Mouse (Mus musculus) cerebellum, adult 9-10 months (tissue): Measurements from ENCODE around the gene Btbd9.
"Not testable (repeated sequence)": the region's sequence is repeated elsewhere in the genome, so short reads cannot be mapped to it uniquely, and the experiment has no call there.

Experiments
- DNase-seq: peaks from one replicate; pipeline ENCODE4 v3.0.0; 2022

Gene Btbd9

GRCm38 (mm10) chr17:30575941-30576773, at the start of gene Btbd9:
TSS of gene Btbd9 (minus strand) at chr17:30576488.
- peak; percentile 98 for DNase-seq

DNA sequence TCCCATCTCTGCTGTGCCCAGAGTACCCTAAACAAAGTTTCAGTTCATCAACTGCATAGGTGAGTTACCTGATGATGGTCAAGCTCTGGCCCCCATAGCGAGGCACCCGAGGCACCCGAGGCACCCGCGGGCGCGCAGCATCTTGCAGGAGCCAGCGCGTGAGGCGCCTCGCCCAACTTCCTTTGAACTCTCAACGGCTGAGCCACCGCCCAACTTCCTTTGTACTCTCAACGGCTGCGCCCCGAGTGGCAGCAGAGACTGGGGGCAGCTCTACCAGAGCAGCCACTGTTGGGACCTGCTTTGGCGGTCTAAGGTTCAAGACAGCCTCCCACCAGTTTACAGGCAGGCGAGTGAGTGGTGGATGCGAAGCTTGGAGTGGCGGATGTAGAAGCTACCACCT, 47.8 kb upstream of the Btbd9 start, which contains the start of gene Dnah8:
Gene Dnah8, plus strand, starts transcription at position 223 of the 400 bp plus-strand sequence.
- DNase-seq: not testable (repeated sequence)

DNA sequence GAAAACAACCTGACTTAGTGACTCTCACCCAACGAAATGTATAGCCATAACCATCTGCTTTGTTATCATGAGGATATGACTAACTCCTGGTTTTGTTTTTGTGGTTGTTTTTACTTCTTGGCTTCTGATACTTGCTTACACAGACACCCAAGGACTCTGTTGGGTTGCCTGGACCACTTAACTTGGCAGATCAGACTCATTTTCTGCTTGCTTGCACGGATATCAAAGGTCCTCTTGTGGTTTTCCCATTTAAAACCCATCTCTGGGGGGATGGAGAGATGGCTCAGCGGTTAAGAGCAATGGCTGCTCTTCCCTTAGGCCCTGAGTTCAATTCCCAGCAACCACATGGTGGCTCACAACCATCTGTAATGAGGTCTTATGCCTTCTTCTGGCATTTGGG, 46.9 kb upstream of the Btbd9 start:
- no peak for DNase-seq

- DNase-seq: no peak
These were observed 45.2 kb upstream of the Btbd9 start for GRCm38 (mm10) chr17:30621450-30621849.

GRCm38 (mm10) chr17:30620548-30620947, 44.3 kb upstream of the Btbd9 start:
- no peak for DNase-seq

DNA sequence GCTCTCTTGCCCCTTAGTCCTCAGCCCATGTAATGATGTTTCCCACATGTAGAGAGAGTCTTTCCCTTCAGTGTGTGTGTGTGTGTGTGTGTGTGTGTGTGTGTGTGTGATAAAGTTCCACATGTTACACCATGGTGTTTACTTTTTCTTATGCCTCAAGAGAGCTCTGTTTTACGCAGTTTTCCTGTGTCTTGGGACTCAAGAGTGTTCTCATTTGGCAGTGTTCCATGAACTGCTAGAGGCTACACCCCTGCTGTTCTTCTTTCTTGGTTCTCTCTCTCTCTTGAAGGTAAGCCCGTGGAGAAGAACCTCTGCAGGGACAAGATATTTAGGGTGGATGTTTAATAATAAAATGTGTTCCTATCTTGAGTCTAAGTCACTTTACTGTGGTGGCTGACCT, 42.9 kb upstream of the Btbd9 start:
- DNase-seq: no peak

GRCm38 (mm10) chr17:30618136-30618891, 42.0 kb upstream of the Btbd9 start:
- DNase-seq: no peak

DNA sequence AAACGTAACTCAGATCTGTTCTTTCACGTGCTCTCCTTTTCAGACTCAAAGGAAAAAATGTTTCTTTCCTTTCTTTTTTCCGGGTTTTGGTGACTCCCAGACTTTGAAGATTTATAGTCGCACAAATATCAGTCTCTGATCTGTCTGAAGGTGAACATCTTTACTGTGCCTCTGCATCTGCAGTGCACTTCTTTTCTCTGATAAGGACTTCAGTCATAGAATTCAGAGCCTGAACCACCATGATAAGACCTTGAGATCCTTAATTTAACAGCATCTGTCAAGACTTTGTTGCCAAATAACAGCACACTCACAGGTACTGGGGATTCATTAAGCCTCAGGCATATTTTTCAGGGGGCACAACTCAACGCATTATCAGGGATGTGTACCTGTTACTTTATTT, 39.9 kb upstream of the Btbd9 start:
- DNase-seq: no peak

GRCm38 (mm10) chr17:30613350-30613749, 37.1 kb upstream of the Btbd9 start:
- DNase-seq: no peak

DNA sequence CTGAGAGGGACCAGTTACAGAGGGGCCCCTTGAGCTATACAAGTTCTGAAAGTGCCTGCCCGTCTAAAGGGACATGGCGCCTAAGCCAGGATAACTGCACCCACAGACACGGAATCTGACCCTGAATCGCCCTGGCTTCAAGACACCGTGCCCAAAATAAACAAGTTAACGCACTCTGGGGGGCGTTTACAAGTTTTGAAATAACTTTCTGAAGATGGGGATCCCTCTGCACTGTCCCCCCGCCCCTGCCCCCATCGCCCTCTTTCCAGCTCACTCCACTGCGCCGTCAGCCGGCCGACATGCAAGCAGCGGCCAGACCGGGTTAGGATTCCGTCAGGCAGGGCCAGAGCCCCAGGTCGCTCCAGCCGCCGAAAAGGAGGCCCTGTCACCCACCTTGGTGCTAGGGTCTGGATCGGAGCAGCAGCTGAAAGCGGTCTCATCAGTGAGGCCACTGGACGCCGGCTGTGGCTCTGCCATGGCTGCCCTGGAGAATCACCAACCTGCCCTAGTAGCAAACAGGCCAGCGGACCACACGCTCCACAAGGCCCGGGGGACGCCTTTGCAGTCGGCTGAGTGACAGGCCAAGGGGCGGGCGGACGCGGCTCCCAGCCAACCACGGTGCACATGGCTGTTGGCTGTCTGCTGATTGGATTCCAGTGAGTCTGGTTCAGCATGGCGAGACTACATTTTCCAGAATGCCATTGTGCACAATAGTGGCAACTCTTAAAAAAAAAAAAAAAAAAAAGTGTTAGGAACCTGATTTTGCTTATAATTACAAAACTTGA, 36.0 kb upstream of the Btbd9 start:
- peak; percentile 100 for DNase-seq

DNA sequence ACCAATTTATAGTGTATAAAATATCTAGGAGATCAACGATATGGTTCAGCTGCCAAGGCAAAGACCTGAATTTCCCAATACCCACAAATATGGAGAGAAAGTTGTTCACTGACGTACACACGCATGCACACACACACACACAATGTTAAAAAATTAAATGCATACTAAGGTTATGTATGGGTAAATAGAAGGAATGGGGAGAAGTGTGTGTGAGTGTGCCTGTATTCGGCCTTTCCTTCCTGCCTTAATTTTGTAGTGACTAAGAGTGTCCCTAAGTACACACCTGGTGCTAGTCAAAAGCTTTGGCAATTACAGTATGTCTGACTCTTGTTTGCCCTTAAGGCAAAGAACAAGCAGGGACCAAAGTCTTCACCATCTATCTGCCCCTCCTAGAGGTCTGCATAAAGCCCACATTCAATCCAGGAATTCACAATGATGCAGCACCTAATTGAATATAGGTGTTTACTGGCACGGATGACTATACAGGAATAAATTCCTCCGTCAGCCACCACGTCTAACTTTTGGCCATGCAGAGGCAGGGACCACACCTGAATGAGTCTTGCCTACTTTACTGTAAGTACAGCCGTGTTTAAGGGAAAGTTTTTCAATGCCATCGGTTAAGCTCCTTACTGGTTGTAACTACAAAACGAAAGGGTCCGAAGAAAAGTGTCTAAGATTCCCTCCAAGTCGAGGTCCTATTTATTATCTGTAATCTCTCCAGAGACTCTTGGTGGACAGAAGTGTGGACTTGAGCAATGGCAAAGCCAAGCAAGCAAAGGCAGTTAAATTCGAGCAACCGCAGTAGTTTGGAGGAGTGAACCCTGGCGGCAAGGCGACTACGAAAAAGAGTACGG, 35.2 kb upstream of the Btbd9 start:
- peak; percentile 44 for DNase-seq

DNA sequence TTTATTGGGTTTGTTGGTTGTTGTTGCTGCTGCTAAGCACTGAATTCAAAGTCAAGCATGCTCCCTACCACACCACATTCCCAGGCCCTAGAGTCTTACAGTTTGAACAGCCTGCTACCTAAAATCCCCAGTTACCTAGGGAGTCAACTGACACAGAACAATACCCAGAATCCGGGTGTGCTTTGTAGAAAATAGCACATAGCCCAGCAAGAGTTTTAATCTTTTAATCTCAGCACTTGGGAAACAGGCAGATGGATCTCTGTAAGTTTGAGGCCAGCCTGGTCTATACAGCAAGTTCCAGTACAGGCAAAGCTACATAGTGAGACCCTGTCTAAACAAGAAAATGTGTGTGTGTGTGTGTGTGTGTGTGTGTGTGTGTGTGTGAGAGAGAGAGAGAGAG, 34.5 kb upstream of the Btbd9 start:
- DNase-seq: no peak

DNA sequence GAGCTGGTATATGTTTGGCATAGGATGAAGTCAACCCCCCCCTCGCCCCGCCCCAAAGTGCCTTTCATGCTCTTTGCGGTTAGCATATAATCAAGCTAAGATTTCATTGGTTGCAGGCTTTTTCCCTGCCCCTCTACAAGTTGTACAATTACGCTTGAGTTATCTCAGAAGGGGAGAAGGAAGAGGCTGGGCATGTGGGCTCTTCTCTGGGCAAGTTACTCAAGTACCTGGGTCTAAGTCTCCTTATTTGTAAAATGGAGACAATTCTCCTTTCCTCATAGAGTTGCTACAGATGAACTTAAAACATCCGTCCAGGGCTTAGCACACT, 33.7 kb upstream of the Btbd9 start:
- no peak for DNase-seq

DNA sequence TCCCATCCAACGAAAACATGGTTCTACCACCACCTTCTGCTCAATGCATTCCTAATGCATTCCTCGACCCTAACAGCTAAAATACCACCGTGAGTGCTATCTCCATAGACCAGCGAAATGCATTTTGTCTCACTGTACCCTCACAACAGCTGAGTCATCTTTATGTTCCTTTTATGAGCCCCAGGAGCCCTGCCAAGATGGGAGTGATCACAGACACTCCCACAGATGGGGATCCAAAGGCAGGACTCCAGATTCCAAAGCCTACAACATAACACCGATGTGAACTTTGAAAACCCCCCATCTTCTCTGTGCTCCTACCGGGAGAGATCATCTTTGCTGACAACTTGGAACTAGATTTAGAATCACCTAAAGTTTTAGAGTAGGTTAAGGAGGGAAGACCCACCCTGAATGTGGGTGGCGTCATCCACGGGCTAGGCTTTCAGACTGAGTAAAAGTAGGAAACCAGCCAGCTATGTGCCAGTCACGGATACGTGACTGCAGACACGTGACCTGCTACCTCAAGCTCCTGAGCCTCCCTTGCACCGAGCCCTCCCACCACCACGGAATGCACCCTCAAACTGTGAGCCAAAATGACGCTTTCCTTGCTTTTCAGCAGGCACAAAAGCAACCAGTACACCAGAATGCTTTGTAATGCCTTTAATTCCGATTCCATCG, 33.2 kb upstream of the Btbd9 start:
- no peak for DNase-seq

DNA sequence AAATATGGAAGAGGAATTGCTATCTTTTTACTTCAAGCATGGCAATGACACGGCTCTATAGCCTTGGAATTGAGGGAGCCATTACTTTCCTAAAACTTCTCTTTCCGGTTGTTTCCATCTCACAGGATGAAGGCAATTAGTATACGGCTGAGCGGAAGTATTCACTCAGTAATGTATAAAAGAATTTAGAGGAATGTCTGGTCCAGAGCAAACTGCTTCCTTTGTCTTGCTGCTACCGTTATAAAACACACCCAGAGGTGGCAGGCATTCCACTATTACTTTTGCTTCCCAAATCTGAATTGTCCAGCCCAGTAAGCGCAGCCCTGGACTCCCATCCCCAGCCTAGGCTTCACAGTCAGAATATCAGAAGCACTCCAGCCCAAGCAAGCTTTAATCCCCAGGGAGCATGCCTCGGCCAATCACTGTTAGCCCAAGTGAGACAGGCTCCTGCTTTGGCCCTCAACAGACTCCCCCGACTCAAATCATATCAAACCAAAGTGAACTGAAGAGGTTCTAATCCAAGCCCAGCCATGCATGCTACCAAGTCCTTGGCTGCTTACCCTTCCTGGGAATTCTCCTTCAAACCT, 31.7 kb upstream of the Btbd9 start:
- DNase-seq: no peak

GRCm38 (mm10) chr17:30607330-30607729, 31.0 kb upstream of the Btbd9 start:
- no peak for DNase-seq

DNA sequence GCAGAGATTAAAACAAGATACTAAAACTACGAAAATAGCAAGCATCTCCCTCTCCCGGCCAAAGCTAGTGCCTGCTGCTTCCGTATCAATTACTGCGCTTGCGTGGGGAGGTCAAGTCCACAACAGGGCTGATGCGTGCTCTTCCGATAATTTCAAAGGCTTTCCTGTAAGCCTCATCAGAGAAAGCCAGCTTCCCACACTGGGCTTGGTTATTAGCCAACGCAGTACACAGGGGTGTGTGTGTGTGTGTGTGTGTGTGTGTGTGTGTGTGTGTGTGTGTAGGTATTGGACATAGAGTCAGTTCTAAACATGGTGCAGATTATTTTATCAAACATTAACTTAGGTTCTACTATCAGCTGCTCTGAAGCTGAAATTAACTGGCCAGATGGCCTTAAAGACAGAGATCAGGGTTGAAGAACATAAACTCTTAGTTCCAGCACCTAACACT, 30.4 kb upstream of the Btbd9 start:
- no peak for DNase-seq

DNA sequence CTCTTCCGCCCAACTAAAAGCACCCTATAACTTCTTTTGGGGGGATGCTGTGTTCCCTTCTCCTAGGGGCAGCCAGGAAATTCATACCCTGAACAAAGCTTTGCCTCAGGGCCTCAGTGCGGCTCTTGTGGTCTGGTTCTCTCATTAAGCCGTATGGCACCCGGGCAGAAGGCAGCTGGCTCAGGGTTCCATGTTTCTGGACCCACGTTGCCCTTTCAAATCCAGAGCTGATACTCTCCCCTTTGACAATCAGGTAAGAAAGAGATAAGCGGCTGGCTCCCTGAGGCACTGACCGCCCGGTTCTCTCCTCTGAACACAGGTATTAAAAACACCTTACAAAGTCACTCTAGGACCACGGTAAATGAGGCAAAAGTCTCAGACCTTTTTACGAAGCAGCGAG, 29.9 kb upstream of the Btbd9 start:
- no peak for DNase-seq

DNA sequence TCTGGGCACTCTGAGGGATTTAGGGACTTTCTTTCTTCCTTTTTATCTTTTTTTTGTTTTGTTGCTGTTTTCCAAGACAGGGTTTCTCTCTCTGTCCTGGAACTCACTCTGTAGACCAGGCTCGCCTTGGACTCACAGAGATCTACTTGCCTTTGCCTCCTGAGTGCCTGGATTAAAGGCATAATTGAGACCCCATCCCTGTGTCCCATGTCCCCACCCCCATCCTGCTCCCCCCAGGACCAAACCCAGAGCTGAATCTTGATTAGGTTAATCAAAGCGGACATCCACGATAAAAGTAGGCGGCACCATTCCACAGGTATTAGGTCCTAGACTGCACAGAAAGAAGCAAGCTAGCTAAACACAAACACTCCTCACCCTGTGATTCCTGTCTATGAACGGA, 28.7 kb upstream of the Btbd9 start:
- DNase-seq: no peak

GRCm38 (mm10) chr17:30604296-30604695, 28.0 kb upstream of the Btbd9 start:
- DNase-seq: no peak

DNA sequence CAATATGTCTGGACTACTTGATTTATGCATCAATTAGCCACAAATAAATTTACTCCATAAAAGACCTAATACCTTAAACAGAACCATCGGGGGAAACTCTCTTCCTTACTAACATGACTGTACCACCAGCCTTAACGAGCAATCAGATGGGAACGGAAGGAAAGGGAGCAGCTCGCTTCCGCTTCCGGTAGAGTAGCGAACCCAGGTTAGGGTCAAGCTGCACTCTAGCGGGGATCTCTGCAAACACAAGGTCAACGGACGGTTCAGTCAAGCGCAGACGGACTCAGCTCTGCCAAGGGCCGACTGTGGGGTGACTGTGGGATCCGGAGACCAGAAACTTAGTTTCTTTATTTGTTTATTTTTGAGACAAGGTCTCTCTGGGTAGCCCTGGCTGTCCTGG, 25.9 kb upstream of the Btbd9 start:
- no peak for DNase-seq

- no peak for DNase-seq
These were observed 22.0 kb upstream of the Btbd9 start for GRCm38 (mm10) chr17:30598300-30598699.
